Mouse (Mus musculus): ENCODE results near the gene Tmem239.

DNA sequence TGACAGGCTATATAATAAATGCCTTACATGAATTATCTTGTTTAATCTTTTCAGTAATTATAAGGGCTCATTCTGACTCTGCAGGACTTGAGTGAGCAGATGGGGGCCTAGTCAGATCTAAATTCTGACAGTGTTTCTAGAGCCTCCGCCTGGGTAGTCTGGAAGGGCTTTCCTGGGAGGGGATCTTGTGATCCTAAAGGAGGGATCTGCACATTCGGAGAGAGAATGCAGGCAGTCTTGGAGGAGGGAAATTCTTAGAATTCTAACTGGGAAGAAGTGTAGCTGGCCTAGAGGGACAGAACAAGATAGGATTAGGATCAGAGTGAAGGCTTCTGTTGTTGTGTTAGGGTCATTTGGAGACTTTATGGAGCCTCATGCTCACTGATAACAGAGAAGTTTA, 46.0 kb downstream of the Tmem239 start:
- TF ChIP-seq CTCF (conservative IDR thresholded peaks at IDR 0.05; ENCODE audit: low read length) (no peak), NANOG (IDR thresholded peaks at IDR 0.05; ENCODE audit: borderline replicate concordance, low read length) (no peak)
